Mouse (Mus musculus): ENCODE results near the gene Pilrb1.
"Not testable (repeated sequence)": the region's sequence is repeated elsewhere in the genome, so short reads cannot be mapped to it uniquely, and the experiment has no call there.

The Pilrb1 gene

GRCm38 (mm10) chr5:137857960-137858710, at the start of gene Pilrb1:
TSS of gene Pilrb1 (minus strand) at chr5:137858106.
- DNase-seq (ENCODE audit: low spot score in 2 of 2), result not testable (repeated sequence)

- no peak for DNase-seq (ENCODE audit: low spot score in 2 of 2)
Measured at GRCm38 (mm10) chr5:137897812-137898211, 39.9 kb upstream of the Pilrb1 start.

- DNase-seq (ENCODE audit: low spot score in 2 of 2), result no peak
Measured at GRCm38 (mm10) chr5:137892954-137893353, 35.0 kb upstream of the Pilrb1 start.

- no peak for DNase-seq (ENCODE audit: low spot score in 2 of 2)
Measured at GRCm38 (mm10) chr5:137887666-137888065, 29.8 kb upstream of the Pilrb1 start.

GRCm38 (mm10) chr5:137885894-137886293, 28.0 kb upstream of the Pilrb1 start:
- no peak for DNase-seq (ENCODE audit: low spot score in 2 of 2)

- DNase-seq (ENCODE audit: low spot score in 2 of 2), result no peak
Measured at GRCm38 (mm10) chr5:137883345-137883744, 25.4 kb upstream of the Pilrb1 start.

- no peak for DNase-seq (ENCODE audit: low spot score in 2 of 2)
Measured at GRCm38 (mm10) chr5:137882922-137883321, 25.0 kb upstream of the Pilrb1 start.

GRCm38 (mm10) chr5:137877860-137878259, 20.0 kb upstream of the Pilrb1 start:
- DNase-seq (ENCODE audit: low spot score in 2 of 2), result peak in 1 of 2 experiments; percentile 18

GRCm38 (mm10) chr5:137875054-137875453, 17.1 kb upstream of the Pilrb1 start:
- DNase-seq (ENCODE audit: low spot score in 2 of 2), result no peak

- not testable (repeated sequence) for DNase-seq (ENCODE audit: low spot score in 2 of 2)
Measured at GRCm38 (mm10) chr5:137872381-137872702, 14.4 kb upstream of the Pilrb1 start.

- not testable (repeated sequence) for DNase-seq (ENCODE audit: low spot score in 2 of 2)
Measured at GRCm38 (mm10) chr5:137871644-137872380, 13.9 kb upstream of the Pilrb1 start, which contains the start of gene Pilrb2. TSS of gene Pilrb2 (minus strand) at chr5:137871815.

GRCm38 (mm10) chr5:137868600-137868999, 10.7 kb upstream of the Pilrb1 start:
- not testable (repeated sequence) for DNase-seq (ENCODE audit: low spot score in 2 of 2)

GRCm38 (mm10) chr5:137864008-137864407, 6.1 kb upstream of the Pilrb1 start:
- not testable (repeated sequence) for DNase-seq (ENCODE audit: low spot score in 2 of 2)

- DNase-seq (ENCODE audit: low spot score in 2 of 2), result not testable (repeated sequence)
Measured at GRCm38 (mm10) chr5:137856870-137857269, 1.0 kb downstream of the Pilrb1 start.

GRCm38 (mm10) chr5:137854907-137855306, 3.0 kb downstream of the Pilrb1 start:
- DNase-seq (ENCODE audit: low spot score in 2 of 2), result not testable (repeated sequence)

- DNase-seq (ENCODE audit: low spot score in 2 of 2), result not testable (repeated sequence)
Measured at GRCm38 (mm10) chr5:137850313-137850712, 7.6 kb downstream of the Pilrb1 start.

- not testable (repeated sequence) for DNase-seq (ENCODE audit: low spot score in 2 of 2)
Measured at GRCm38 (mm10) chr5:137837110-137837509, 20.8 kb downstream of the Pilrb1 start.

- no peak for DNase-seq (ENCODE audit: low spot score in 2 of 2)
Measured at GRCm38 (mm10) chr5:137836611-137837010, 21.3 kb downstream of the Pilrb1 start.

- not testable (repeated sequence) for DNase-seq (ENCODE audit: low spot score in 2 of 2)
Measured at GRCm38 (mm10) chr5:137835966-137836520, 21.9 kb downstream of the Pilrb1 start, which contains the start of gene Pilra. TSS of gene Pilra (minus strand) at chr5:137836281.

- DNase-seq (ENCODE audit: low spot score in 2 of 2), result no peak
Measured at GRCm38 (mm10) chr5:137833500-137833899, 24.4 kb downstream of the Pilrb1 start.

- no peak for DNase-seq (ENCODE audit: low spot score in 2 of 2)
Measured at GRCm38 (mm10) chr5:137831506-137831905, 26.4 kb downstream of the Pilrb1 start.

GRCm38 (mm10) chr5:137831106-137831505, 26.8 kb downstream of the Pilrb1 start:
- no peak for DNase-seq (ENCODE audit: low spot score in 2 of 2)
